In the genomic region with DNA sequence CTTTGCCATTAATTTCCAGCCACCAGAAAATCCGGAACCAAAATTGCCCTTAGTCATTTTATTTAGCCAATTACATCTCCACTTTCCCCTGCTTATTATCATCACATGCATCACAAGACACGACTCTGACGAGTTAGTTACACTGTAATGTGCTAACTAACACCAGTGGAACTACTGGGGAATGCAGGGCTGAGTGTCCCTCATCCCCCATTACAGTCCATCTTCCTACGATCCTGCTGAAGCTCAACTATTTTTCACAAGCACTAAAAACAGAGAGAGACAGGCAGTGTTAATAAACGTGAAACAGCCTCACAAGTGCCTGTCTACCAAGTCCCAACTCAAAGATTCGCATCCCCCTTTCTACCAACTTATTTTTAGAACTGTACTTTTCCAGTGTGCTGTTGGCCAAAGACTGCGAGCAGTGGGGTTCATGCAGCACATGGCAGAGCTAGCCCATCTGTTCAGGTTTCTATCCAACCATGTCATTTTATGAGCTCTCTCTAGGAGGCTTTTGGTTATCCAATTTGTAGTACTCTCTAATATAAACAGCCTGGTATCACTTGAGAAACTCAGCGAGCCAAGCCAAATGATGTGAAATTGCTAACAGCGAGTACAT, we compare ENCODE assay signal across 14 mouse cellular contexts.
DNase-seq lines count a peak whose midpoint lies in the region; ATAC-seq lines count a peak whose summit lies in the region.
"Had no signal": no experiment of that assay in that cellular context is flagged by ENCODE, and none has a peak within 500 bp of the region (broad histone marks: within the 10 kb centered on the region; RNA-seq: fewer than 3 reads in every experiment).

No protein-coding gene starts in this region.

- H3K9ac ChIP-seq in kidney, embryonic 16.5 days (replicated peaks; ENCODE audit: low read length): no peak overlapping the region
- H3K9ac ChIP-seq in midbrain, embryonic 15.5 days: no peak overlapping the region
- H3K9ac ChIP-seq: liver, embryonic 12.5 days had no signal

- WGBS in kidney, embryonic 16.5 days: 72% methylated on average over 9 of the region's 9 CpGs
- 81% methylated on average over 9 of the region's 9 CpGs for WGBS in midbrain, embryonic 15.5 days

- no peaks in the 10 kb centered on the region for H3K4me1 ChIP-seq in kidney, embryonic 16.5 days (ENCODE audit: insufficient read depth, low read length)
- no peaks in the 10 kb centered on the region for H3K4me1 ChIP-seq in midbrain, embryonic 15.5 days
- H3K4me1 ChIP-seq: liver, embryonic 12.5 days had no signal

- ATAC-seq in kidney, embryonic 16.5 days (ENCODE audit: low FRiP score, low TSS enrichment): no peak
- no peak for ATAC-seq in midbrain, embryonic 15.5 days (replicated peaks)
- ATAC-seq: liver, embryonic 12.5 days; midbrain, embryonic 16.5 days had no signal

- no peak overlapping the region for H3K4me2 ChIP-seq in kidney, embryonic 16.5 days (replicated peaks; ENCODE audit: low read depth, low read length)
- no peak overlapping the region for H3K4me2 ChIP-seq in midbrain, embryonic 15.5 days
- H3K4me2 ChIP-seq: liver, embryonic 12.5 days had no signal

- no peaks in the 10 kb centered on the region for H3K36me3 ChIP-seq in kidney, embryonic 16.5 days (ENCODE audit: insufficient read depth, low read length)
- H3K36me3 ChIP-seq in midbrain, embryonic 15.5 days (replicated peaks): no peaks in the 10 kb centered on the region
- H3K36me3 ChIP-seq: liver, embryonic 12.5 days had no signal

- H3K9me3 ChIP-seq in kidney, embryonic 16.5 days (ENCODE audit: low read length): no peaks in the 10 kb centered on the region
- H3K9me3 ChIP-seq in midbrain, embryonic 15.5 days: no peaks in the 10 kb centered on the region
- H3K9me3 ChIP-seq: liver, embryonic 12.5 days had no signal

- no peak overlapping the region for H3K27ac ChIP-seq in kidney, embryonic 16.5 days (ENCODE audit: low read length)
- H3K27ac ChIP-seq in midbrain, embryonic 15.5 days: no peak overlapping the region
- H3K27ac ChIP-seq: liver, embryonic 12.5 days had no signal

- H3K27me3 ChIP-seq in kidney, embryonic 16.5 days (ENCODE audit: insufficient read depth, low read length): no peaks in the 10 kb centered on the region
- H3K27me3 ChIP-seq in midbrain, embryonic 15.5 days (replicated peaks): no peaks in the 10 kb centered on the region
- H3K27me3 ChIP-seq: CH12.LX; liver, embryonic 12.5 days had no signal

- no peak overlapping the region for H3K4me3 ChIP-seq in kidney, embryonic 16.5 days (ENCODE audit: low read length)
- no peak overlapping the region for H3K4me3 ChIP-seq in midbrain, embryonic 15.5 days
- H3K4me3 ChIP-seq: liver, embryonic 12.5 days had no signal

- peak; percentile 52 for DNase-seq in layer of hippocampus, adult 11-12 months (ENCODE audit: low spot score)
- no peak for DNase-seq in layer of hippocampus, postnatal 25 days (ENCODE audit: extremely low spot score in 1 of 2, low spot score in 1 of 2)
- DNase-seq in brain, embryonic 18.5 days (ENCODE audit: low read depth, low spot score): peak; percentile 51
- peak; percentile 89 for DNase-seq in cerebellum, adult 9-11 months
- peak; percentile 83 for DNase-seq in layer of hippocampus, adult 9-11 months
- DNase-seq in kidney, adult 8-10 months: no peak
- DNase-seq: embryo, embryonic 11 days; heart, adult 11 months; lung, postnatal 36 days had no signal

Comparison
In these comparisons a context has a peak if more than half of its experiments do, and no peak if none do; other contexts are left out.
1. DNase-seq: peak in layer of hippocampus, adult 11-12 months (single experiment), brain, embryonic 18.5 days (single experiment), cerebellum, adult 9-11 months (single experiment) and layer of hippocampus, adult 9-11 months (single experiment); none in layer of hippocampus, postnatal 25 days (0 of 2) and kidney, adult 8-10 months (0 of 2).